Mouse (Mus musculus) heart, adult 2 months (tissue): Measurements from ENCODE around the gene Magee2.

ENCODE experiments used
- CTCF ChIP-seq: fragments of 200-600 bp; IDR thresholded peaks from 2 replicates; pipeline ENCODE4 v1.8.1; 2022; ENCODE audit warnings: antibody characterized with exemption, mild to moderate bottlenecking, moderate library complexity
- POLR2A ChIP-seq: fragments of 200-500 bp; IDR thresholded peaks from 2 replicates; pipeline ENCODE4 v1.6.1; 2011; ENCODE audit warnings: mild to moderate bottlenecking, low read depth, low read length, control low read depth; ENCODE audit not compliant: insufficient read depth

DNA sequence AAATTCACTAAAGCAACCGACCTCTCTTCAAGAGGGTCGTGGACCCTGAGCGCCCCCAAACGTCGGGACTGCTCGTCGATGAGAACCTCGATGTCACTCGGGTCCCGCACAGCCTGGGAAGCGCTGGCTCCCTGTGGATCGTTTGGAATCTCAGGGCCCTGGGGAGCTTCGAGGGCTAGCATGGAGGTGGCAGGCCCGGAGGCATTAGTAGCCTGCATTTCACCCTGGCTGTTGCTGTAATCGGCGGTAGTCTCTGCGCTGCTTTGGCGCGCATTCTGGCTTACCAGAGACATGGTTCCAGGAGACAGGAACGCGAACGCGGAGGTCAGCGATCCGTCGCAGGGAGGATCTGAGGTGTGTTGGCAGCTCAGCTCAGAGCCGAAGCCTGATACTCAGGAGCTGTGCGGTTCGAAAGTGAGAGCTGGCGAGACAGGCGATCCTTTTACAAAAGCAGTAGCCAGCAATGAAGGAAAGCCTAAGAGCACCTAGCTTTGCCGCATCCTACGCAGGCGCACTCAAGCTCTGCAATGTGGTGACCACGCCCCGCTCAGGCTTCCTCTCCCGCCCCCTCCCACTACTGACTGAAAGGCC is at the start of gene Magee2:
- TF ChIP-seq CTCF (no peak), POLR2A (no peak)
